Mouse (Mus musculus) urinary bladder, adult 18-20 months (tissue): ENCODE measurements around the gene Mcm2.

Experiments
- DNase-seq, 2 experiments: peaks; one replicate each; pipeline ENCODE4 v3.0.0; 2022; ENCODE audit warnings: low spot score in 2 of 2, mixed read lengths in 2 of 2

Gene Mcm2

DNA sequence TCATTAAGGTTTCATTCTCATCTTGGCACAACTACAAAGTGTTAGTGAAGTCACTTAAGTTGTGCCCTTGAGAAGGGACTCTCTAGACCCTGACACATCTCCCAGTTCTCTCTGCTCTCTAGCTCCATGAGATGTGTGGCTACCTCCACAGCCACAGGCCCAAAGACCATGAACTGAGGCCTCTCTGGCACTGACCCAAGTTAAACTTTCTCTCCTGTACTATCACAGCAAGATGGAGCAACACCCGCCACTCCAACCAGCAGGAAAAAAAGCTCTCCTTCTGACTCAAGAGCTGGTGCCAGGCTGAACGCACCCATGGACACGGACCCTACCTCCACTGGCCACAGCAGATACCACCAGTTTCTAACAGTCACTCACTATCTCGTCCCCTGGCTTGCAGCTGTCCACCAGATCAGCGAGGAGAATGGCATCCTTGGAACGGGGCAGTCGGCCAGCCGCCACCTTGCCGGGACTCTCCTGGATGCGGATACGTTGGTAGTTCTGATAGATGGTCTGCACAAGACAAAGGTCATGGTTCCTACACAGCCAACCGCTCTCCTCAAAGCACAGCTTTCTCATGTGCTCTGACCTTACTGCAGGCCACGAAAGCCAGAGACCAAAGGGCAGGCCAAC is 9.1 kb downstream of the Mcm2 start:
- DNase-seq, result no peak

DNA sequence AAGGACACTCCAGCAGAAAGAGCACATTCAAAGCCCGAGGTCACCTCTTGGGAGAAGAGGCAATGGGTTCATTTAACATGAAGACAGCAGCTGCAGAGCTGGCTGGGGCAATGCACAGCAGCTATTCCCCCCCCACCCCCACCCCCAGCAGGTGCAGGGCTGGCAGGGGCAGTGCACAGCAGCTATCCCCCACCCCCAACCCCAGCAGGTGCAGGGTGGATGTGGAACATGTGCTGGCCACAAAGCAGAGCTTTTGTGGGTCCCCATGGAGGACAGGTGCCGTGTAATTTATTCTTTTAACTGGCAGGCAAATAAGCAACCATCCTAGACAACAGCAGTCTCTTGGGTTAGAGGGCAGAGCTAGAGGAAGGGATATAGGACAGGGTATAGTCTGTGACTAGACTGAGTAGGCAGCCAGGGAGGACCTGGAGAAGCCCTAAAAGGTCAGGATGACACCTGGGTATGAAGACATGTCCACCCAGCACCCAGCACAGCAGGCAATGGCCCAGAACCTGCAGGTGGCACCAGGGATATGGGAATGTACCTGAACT is 12.1 kb downstream of the Mcm2 start:
- DNase-seq, result no peak

DNA sequence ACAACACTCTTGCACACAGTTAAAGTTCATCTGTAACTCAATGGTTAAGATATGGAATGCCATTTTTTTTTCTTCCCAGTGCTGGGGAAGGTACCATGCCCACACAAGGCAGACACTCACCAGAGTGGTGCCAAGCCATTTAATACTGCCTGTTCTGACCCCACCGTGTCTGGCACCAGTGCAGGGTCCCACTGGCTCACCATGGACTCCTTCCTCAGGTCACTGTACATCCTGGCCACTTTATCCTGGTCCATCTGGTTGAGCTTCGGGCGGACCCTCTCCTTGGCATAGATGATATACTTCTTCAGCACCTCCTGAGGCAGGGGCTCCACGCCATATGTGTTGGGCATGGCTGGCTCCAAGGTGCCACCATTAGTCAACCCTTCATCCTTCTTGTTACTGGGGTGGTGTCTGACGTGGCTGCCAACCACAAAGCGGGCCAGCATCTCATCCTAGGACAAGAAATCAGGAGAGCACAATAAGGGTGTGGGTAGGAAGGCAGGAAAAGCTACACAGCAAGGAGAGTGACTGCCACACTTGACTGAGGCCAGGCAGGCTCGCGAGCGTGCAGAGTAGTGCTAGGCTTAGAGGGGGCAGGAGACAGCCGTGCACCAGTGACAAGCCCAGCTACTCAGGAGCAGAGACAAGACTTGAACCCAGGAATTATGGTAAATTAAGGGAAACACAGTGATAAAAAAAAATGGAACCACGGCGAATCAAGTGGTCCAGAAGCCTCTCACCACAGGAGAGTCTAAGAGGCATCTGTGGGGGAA is 12.8 kb downstream of the Mcm2 start:
- no peak for DNase-seq

DNA sequence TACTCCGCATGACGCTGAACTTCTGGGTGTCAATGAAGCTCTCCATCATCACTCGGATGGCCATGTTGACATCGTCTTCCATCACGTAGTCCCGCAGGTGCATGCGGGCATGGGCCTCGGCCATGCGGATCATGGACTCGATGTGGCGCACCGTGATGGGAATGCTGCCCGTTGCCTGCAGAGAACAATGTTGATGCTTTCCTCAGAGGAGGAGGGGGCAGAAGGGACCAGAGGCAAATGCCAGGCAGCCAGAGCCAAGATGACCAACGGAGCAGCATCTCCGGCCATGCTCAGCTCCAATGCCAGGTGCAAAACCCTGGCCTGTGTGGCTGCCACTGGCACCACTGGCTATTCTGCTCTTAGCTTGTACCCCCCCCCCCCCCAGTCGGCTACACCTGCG is 13.9 kb downstream of the Mcm2 start:
- DNase-seq, result no peak

DNA sequence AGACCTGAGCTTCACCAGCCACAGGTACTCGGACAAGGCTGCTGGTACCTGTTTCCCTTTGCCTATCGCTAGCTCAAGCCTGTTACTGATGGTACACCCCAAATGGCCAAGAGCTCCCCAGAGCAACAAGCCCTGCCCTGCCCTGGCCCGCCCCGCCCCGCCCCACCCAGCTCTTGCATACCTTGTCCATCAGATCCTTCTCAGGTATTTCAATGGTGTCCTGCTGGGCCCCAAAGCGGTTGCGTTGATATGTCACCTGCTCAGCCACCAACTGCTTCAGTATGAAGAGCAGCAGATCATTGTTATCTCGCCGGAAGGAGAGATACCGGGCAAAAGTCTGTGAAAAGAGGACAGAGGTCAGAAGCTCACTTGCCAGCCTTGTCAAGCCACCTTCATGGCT is 14.4 kb downstream of the Mcm2 start:
- no peak for DNase-seq

DNA sequence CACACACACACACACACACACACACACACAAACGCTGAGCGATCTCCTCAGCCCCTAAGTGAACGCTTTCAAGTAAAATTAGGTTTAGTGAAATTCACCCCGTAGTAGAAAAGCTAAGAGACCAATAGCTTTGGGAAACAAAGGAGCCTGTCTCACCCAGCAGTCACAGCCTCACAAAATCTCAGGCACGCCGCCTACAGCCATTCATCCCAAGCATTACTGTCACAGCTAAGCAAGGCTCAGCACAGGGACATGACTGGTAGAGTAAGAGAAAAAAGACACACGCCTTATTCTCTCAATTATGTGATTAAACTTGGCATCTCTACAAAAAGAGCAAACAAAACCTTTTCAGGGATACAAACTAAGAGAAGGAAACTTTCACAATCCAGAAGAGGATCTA is 17.2 kb downstream of the Mcm2 start:
- DNase-seq, result no peak

DNA sequence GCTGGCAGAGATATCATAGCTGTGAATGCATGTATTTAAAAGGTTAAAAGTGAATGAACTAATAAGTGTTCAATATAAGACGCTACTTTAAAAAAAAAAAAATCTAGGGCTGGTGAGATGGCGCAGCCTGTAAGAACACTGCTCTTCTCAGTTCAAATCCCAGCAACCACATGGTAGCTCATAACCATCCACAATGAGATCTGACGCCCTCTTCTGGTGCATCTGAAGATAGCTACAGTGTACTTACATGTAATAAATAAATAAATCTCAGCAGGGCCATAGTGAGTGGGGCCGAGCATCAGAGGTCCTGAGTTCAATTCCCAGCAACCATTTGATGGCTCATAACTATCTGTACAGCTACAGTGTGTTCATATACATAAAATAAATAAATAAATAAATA is 19.1 kb downstream of the Mcm2 start:
- DNase-seq, result no peak

DNA sequence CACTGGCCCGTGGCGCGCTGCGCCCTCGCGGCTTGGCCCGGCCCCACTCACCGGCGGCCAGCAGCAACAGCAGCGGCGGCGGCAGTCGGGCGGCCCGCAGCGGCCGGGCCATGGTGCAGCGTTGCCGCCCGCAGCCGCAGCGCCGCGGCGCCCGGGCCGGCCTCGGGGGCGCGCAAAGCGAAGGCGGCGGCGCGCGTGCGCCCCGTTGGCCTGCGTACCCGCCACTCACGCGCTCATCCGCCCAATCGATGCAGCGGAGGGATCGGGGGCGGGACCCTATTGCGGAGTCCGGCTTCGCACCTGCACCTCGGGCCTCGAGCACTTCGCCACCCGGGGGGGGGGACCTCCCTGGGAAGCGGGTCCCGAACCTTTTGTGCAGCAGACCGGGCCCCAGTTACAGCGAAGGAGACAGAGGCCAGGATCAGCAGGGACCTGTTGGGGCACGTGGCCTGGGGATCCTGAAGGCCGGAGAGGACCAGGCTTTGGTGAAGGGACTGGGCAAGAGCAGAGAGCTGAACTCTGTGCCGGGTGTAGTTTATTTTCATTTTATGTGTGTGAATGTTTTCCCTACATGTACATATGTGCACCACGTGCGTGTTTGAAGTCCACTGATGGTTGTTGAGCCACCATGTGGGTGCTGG is 23.6 kb downstream of the Mcm2 start, which contains the start of gene Podxl2:
TSS of gene Podxl2 (minus strand) at position 177 of the 641 bp plus-strand sequence.
- peak; percentile 32 to 34 for DNase-seq

DNA sequence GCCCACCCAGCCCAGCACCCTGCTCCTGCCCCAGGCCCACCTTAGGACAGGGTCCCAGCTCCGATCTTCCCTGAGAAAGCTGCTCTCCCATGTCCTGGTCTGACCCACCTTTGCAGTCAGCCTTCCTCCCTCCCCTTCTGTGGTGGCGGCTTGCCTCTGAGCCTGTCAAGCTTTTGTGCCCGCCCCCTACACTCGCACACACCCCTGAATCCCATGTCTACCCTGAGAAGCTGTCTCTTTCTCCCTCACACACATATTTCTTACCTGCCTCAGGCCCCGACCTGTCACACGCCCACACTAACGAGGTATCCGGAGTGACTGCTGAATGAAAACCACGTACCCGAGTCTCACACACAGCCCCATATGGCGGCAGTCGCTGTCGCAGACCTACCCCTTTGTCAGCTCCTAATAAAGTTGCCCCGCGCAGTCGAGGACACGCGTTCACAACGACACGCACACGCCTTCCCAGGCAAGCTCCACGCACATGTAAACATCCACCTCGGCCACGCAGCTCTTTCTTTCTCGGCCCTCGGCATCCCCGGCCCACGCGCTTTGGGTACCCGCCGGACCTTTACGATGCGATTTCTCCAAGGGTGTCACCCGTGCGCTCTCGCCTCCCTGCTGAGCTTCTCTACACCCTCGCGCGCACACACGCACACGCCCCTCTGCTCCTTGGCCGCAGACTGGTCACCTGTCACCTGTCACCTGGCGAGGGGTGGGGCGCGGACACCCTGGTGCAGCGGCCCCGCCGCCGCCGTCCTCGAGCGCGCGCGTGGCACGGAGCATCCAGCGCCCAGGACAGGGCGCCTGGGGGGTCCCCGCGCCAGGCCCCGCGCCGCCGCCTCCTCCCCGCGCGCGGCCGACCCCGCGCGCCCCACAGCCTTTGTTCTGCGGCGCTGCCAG is 24.4 kb downstream of the Mcm2 start:
- peak in 1 of 2 experiments; percentile 17 for DNase-seq

DNA sequence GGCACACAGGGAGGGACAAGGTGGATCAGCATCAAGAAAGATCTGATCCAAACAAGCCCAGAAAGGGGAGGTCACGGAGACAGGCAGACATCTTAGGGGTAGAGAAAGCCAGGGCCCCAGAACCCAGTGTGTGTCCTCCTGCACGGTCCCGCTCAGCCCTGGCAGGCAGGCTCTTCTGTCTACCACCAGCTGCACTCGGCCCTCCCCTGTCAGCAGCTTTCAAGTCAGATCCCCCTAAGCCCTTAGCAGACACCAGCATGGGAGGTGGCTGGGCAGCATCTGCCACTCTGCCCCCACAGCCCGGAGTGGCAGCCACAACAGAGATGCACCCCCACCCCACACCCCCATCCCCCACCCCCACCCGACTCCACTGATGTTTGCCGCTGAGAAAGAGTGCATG is 25.8 kb downstream of the Mcm2 start:
- no peak for DNase-seq

DNA sequence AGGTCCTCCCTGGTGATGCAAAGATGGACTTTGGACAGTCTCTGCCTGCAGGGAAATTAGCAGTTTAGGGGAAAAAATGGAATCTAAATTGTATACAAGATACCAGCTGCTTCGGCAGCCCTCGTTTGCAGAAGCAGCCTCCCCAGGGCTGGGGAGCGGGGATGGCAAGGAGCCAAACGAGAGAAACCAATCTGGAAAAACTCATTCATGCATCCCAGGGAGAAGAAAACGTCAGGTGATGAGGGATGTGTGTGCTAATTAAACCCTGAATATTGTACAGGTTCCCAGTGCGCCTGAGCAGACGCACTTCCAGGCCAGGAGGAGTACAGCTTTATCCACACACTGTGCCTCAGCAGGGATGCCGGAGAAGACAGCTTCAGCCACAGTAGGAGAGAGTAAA is 27.0 kb downstream of the Mcm2 start:
- DNase-seq, result no peak

DNA sequence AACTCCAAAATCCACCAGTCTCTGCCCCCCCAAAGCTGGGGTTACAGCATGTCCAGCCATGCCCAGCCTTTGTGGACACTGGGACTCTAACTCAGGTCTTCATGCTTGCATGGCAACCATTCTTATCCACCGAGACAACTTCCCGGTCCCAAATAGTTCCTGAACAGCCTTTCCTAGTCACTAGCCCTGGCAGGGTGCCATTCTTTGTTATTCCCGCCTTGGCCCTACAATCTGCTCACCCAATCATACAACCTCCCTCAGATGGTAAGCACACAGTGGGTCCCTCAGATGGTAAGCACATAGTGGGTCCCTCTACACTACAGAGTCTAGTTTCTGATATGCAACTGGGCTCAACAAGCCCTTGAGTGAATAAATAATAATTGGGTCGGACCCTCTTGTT is 28.0 kb downstream of the Mcm2 start:
- no peak for DNase-seq

DNA sequence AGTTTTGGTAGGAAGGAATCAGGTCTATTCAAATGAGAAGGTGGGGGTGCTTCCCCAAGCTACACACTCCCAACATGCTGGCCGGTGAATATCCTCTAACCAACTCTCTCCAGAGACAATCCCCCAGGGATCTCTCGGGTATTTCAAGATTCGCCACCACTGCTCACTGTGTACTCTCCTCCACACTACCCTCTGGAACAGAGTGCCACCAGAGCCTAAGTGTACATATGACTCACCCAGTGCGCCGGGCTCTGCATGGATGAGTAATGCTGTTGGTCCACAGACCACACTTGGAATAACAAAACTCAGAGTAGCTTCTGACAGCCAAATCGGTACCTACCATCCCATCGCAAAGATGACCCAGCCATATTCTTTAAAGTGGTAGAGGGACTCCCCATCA is 29.1 kb downstream of the Mcm2 start:
- peak; percentile 15 to 25 for DNase-seq

DNA sequence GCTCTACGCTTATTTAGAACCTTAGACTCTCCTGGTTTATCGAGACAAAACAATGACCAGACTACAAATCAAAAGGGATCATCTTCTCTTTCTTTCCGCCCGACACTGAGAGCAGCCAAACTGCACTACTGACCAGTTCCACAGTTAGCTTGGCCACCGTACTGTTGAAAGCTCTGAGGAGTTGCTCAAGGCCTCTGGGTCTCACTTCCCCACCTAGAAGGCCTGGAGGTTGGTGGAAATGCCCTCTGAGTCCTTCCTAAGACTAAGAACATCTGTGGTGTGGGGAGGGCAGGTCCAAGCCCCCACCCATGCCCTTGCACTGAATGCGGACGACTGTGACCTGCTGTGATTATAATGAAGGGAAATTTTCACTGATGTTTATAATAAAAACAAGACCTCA is 32.9 kb downstream of the Mcm2 start:
- no peak for DNase-seq

DNA sequence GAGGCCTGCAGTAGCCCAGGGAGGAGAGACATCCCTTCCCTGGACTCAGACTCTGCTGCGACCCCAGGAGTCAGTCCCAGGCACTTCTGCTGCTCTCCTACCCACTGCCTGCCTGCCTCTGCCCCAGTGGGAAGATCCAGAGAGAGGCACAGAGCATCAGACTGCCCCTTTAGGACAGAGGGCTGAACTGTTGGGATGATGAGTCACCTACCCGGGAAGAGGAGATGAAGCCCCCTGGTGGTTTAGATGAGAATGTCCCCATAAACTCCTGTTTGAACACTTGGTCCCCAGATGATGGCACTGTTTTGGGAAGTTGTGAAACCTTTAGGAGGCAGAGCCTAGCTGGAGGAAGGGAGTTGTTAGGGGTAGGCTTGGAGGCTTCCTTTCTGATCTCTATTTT is 37.7 kb downstream of the Mcm2 start:
- DNase-seq, result no peak

DNA sequence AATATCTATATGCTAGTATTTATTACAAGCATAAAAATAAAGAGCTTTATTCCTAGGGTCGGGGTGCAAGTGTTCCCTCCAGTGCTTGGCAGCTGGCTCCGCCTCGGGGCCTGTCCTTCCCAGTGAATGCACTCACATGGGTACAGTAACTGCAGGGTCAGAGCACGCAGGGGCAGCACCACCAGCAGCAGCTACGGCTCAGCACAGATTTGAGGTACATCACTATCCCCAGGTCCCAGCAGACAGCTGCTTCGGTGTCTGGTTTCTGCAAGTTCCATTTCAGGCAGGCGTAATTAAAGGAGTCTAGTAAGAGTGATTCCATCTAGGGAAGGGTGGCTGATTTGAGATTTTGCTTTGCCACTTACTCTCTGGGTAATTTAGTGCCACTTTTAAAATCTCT is 40.2 kb downstream of the Mcm2 start:
- no peak for DNase-seq

DNA sequence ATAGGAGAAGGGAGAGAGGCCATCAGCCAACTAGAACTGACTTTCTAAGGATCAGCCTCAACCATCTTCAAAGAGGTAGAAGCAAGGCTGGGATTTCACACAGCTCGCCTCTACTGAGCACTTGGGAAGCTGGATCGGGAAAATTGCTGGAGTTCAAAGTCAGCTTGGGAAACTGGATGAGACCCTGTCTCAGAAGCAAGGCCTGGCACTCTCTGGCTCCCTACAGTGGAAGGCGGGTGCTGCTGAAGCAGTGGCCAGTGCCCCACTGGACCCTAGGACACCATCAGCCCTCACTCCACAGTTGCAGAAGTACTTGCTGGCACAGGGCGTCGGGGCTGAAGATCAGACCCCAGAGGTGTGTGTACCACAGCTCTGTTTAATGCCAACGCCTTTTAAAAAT is 40.8 kb downstream of the Mcm2 start:
- DNase-seq, result no peak

DNA sequence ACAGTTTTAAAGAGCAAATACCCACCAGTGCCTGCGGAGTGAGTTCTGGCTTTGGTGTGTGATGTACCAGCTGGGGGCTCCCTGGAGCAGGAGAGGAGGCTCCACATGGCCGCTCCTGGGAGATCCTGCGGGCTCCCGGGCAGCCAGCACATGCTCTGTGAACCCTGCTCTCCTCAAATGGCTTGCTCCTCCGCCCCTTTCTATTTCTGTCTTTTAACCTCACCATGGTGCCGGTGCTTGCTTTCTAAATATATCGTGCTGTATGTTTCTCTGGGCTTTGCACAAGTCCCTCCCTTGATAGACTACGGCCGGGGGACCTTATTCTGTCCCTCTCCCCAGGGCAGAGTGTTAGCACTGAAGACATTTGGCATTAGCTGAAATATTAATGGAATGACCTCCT is 41.3 kb downstream of the Mcm2 start:
- DNase-seq, result no peak

DNA sequence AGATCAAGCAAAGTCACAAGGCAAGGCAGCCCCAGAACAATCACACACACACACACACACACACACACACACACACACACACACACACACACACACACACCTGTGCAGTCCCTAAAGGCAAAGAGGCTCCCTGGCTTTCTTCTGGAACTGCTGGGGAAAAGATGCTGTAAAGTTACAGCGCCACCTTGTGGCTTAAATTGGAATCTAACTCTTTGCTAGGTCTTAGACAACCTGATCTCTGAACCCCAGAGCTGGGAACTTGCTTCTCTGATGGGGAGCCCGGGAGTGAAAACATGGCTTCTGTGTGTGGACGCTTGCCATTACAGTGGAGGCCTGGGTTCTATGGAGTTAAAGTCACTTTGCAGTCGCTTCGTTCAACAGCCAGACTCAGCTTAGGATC is 42.9 kb downstream of the Mcm2 start:
- no peak for DNase-seq

DNA sequence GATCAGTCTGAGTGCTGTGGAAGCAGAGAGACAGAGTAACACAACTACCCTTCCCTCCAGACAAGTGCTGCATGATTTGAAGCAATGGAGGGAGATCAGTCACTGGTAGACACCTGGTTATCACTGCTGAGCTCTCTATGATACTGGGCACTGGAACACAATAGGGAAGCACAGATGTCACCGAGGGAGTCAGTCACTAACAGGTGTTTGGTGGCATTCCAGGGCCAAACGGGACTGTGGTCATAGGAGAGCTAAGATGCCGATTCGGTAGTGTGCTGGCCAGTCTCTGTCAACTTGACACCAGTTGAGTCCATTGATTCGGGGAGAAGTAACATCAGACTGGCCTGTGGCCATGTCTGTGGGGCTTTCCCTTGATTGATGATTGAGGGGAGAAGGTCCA is 44.1 kb downstream of the Mcm2 start:
- DNase-seq, result no peak

DNA sequence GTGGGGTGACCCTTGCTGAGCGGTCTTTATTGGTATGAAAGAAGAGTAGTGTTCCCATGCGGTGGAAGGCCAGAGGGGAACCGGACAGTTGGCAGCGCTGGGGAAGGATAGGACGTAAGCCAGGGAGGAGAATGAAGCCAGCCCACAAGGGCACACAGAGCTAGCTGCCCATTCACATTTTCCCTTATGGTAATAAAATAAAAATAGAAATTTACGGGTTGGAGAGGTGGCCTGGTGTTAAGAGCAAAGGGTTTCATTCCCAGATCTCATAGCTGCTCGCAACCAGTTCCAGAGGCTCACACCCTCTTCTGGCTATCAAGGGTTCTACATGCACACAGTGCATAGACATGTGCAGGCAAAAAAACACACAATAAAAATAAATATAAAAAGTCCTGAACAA is 48.5 kb downstream of the Mcm2 start:
- no peak for DNase-seq

DNA sequence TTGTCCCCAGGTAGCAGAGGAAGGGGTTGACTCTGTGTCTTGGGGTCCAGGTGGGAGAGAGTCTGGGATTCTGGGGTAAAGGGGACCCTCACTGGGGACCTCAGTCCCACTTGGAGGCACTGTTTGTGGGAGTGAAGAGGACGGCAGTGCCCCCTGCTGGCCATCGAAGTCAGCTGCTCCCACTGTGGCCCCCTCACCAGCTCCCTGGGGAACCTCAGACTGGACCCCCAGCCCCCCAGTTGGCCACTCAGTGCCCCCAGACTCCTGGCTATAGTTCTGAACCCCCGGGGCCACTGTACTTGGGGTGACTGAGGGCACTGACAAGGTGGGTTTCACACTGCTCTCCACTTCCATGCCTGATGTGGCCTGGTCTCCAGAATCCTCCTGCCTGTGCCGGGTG is 49.3 kb downstream of the Mcm2 start:
- no peak for DNase-seq
